Comparison of ENCODE assay signal across 33 mouse cellular contexts in genomic region chr2:156850505-156850904, GRCm38 (mm10). TPM values are rescaled to one million over a fixed set of nuclear protein-coding genes. Genes with fewer than 3 reads are reported as not detected.
DNase-seq lines count a peak whose midpoint lies in the region; ATAC-seq and TF ChIP-seq lines count a peak whose summit lies in the region.
"Had no signal": no experiment of that assay in that cellular context is flagged by ENCODE, and none has a peak within 500 bp of the region (broad histone marks: within the 10 kb centered on the region; RNA-seq: fewer than 3 reads in every experiment).

No protein-coding gene starts in this region.

- H3K9ac ChIP-seq in lung, postnatal 0 days (replicated peaks; ENCODE audit: low read depth), result no peak overlapping the region
- no peak overlapping the region for H3K9ac ChIP-seq in liver, postnatal 0 days (replicated peaks)
- H3K9ac ChIP-seq: embryonic facial prominence, embryonic 15.5 days; forebrain, embryonic 12.5 days; forebrain, postnatal 0 days; hindbrain, embryonic 14.5 days; limb, embryonic 12.5 days; neural tube, embryonic 13.5 days had no signal

- H3K4me1 ChIP-seq in lung, postnatal 0 days (ENCODE audit: insufficient read depth, low read depth, low read length), result peaks cover 8% of the 10 kb centered on the region; the same call in 1 of the 2 replicates
- peaks cover 21% of the 10 kb centered on the region for H3K4me1 ChIP-seq in liver, postnatal 0 days (ENCODE audit: insufficient read depth)

- no peaks in the 10 kb centered on the region for H3K36me3 ChIP-seq in lung, postnatal 0 days (ENCODE audit: insufficient read depth, low read length)
- H3K36me3 ChIP-seq in liver, postnatal 0 days (replicated peaks; ENCODE audit: insufficient read depth, low read length), result peaks cover 21% of the 10 kb centered on the region; the same call in 1 of the 2 replicates

- intact Hi-C loops in gastrocnemius, adult 2 months (cut with DNase I), result no loop called here

- H3K9me3 ChIP-seq in lung, postnatal 0 days (ENCODE audit: low read length), result no peaks in the 10 kb centered on the region
- H3K9me3 ChIP-seq in liver, postnatal 0 days (ENCODE audit: low read length), result no peaks in the 10 kb centered on the region
- H3K9me3 ChIP-seq: embryonic facial prominence, embryonic 10.5 days; embryonic facial prominence, embryonic 15.5 days; forebrain, embryonic 12.5 days; heart, embryonic 10.5 days; limb, embryonic 12.5 days; midbrain, embryonic 10.5 days; neural tube, embryonic 13.5 days had no signal

- WGBS in lung, postnatal 0 days, result 55% methylated on average over 5 of the region's 5 CpGs
- 55% methylated on average over 5 of the region's 5 CpGs for WGBS in liver, postnatal 0 days (ENCODE audit: insufficient replicate concordance)

- TF ChIP-seq EP300 in lung, postnatal 0 days (IDR thresholded peaks at IDR 0.05), result peak; percentile 73
- peak; percentile 87 for TF ChIP-seq EP300 in liver, postnatal 0 days (IDR thresholded peaks at IDR 0.05; ENCODE audit: low read depth)

- H3K27me3 ChIP-seq in lung, postnatal 0 days (replicated peaks; ENCODE audit: insufficient read depth, low read length), result no peaks in the 10 kb centered on the region
- no peaks in the 10 kb centered on the region for H3K27me3 ChIP-seq in liver, postnatal 0 days (ENCODE audit: insufficient read depth, low read length)
- H3K27me3 ChIP-seq: CH12.LX; embryonic facial prominence, embryonic 15.5 days; forebrain, embryonic 12.5 days; limb, embryonic 12.5 days; neural tube, embryonic 13.5 days had no signal

- DNase-seq in lung, postnatal 0 days (ENCODE audit: low spot score), result peak; percentile 67
- no peak for DNase-seq in lung, postnatal 4 days
- peak; percentile 64 for DNase-seq in liver, postnatal 0 days
- no peak for DNase-seq in gastrocnemius, adult 2 months
- no peak for DNase-seq in spleen, adult 18-20 months
- DNase-seq in right cerebral cortex, postnatal 36 days (ENCODE audit: low spot score in 2 of 2), result no peak
- DNase-seq: adrenal gland, adult 8-10 months; cerebellum, adult 8-10 months; cerebellum, postnatal 25 days; forebrain, postnatal 0 days; gastrocnemius, postnatal 14 days; heart, adult 11 months; kidney, adult 2 months; kidney, postnatal 36 days; right cerebral cortex, postnatal 4 days had no signal

- peak; percentile 70 for ATAC-seq in lung, postnatal 0 days
- ATAC-seq in granulocyte monocyte progenitor cell, adult 5-6 weeks (replicated peaks; ENCODE audit: poor library complexity, severe bottlenecking), result peak; percentile 81
- ATAC-seq in liver, postnatal 0 days, result peak; percentile 96
- ATAC-seq in neutrophil, adult 5-6 weeks (ENCODE audit: extremely low read depth, insufficient number of reproducible peaks, low FRiP score, poor library complexity, severe bottlenecking), result peak; percentile 95
- ATAC-seq: activated CD4-positive, CD25-positive, alpha-beta regulatory T cell, adult 4 months; forebrain, postnatal 0 days; midbrain, embryonic 16.5 days had no signal

- no peak overlapping the region for H3K4me2 ChIP-seq in lung, postnatal 0 days (replicated peaks; ENCODE audit: low read depth, low read length)
- no peak overlapping the region for H3K4me2 ChIP-seq in liver, postnatal 0 days (ENCODE audit: low read depth, low read length)
- H3K4me2 ChIP-seq: embryonic facial prominence, embryonic 15.5 days; forebrain, embryonic 12.5 days; hindbrain, embryonic 14.5 days; limb, embryonic 12.5 days; neural tube, embryonic 13.5 days had no signal

- 0 out of 2 replicates have a peak overlapping the region, but pooled peaks have one; percentile 38 for H3K27ac ChIP-seq in lung, postnatal 0 days (ENCODE audit: low read length)
- H3K27ac ChIP-seq in liver, postnatal 0 days (ENCODE audit: low read depth), result peak overlapping the region; percentile 79
- H3K27ac ChIP-seq in gastrocnemius, adult 2 months, result no peak overlapping the region
- H3K27ac ChIP-seq: embryonic facial prominence, embryonic 10.5 days; embryonic facial prominence, embryonic 15.5 days; forebrain, embryonic 12.5 days; heart, embryonic 10.5 days; hindbrain, embryonic 14.5 days; layer of hippocampus, adult 2 months; left cerebral cortex, adult 2 months; limb, embryonic 12.5 days; macrophage; midbrain, embryonic 10.5 days; neural tube, embryonic 13.5 days had no signal

- TF ChIP-seq CTCF in lung, postnatal 0 days (IDR thresholded peaks at IDR 0.05), result no peak
- no peak for TF ChIP-seq CTCF in liver, postnatal 0 days (IDR thresholded peaks at IDR 0.05; ENCODE audit: low read depth)
- TF ChIP-seq CTCF in gastrocnemius, adult 2 months (IDR thresholded peaks at IDR 0.05), result no peak

- H3K4me3 ChIP-seq in lung, postnatal 0 days (ENCODE audit: low read depth, low read length), result no peak overlapping the region
- H3K4me3 ChIP-seq in liver, postnatal 0 days (ENCODE audit: low read depth, low read length), result no peak overlapping the region
- no peak overlapping the region for H3K4me3 ChIP-seq in gastrocnemius, adult 2 months
- H3K4me3 ChIP-seq: embryonic facial prominence, embryonic 10.5 days; embryonic facial prominence, embryonic 15.5 days; forebrain, embryonic 12.5 days; heart, embryonic 10.5 days; layer of hippocampus, adult 2 months; left cerebral cortex, adult 2 months; limb, embryonic 12.5 days; midbrain, embryonic 10.5 days; myocyte; neural tube, embryonic 13.5 days had no signal

RNA-seq across cellular contexts. Expression of gene 4930518I15Rik, which starts 7.2 kb away (rescaled TPM):
- polyA plus RNA-seq in lung, postnatal 0 days (2015; fragmentation: Nextera tagmentation; extraction: Ambion mirVana), result 4.1 and 5.5 TPM in 2 replicates
- 0.43 and 1.1 TPM in 2 replicates for total RNA-seq in granulocyte monocyte progenitor cell, adult 5-6 weeks (2014; fragmentation: Nextera tagmentation)
- 0.41 and 0.47 TPM in 2 replicates for total RNA-seq in granulocyte monocyte progenitor cell, adult 5-6 weeks (2017)
- polyA plus RNA-seq in liver, postnatal 0 days (2015; fragmentation: Nextera tagmentation; extraction: Ambion mirVana), result 1.2 and 1.8 TPM in 2 replicates
- 6.9 and 8.0 TPM in 2 replicates for total RNA-seq in neutrophil, adult 5-6 weeks (2017)
- under 1 TPM; 0.73 to 0.79 TPM for total RNA-seq in gastrocnemius, adult 2 months (2021)

RNA-seq across cellular contexts. Expression of gene Tgif2, which starts 10.7 kb away (rescaled TPM):
- 13.7 and 15.1 TPM in 2 replicates for polyA plus RNA-seq in lung, postnatal 0 days (2015; fragmentation: Nextera tagmentation; extraction: Ambion mirVana)
- 5.3 and 13.0 TPM in 2 replicates for total RNA-seq in granulocyte monocyte progenitor cell, adult 5-6 weeks (2014; fragmentation: Nextera tagmentation)
- 11.8 and 13.4 TPM in 2 replicates for total RNA-seq in granulocyte monocyte progenitor cell, adult 5-6 weeks (2017)
- polyA plus RNA-seq in liver, postnatal 0 days (2015; fragmentation: Nextera tagmentation; extraction: Ambion mirVana), result 4.9 and 5.1 TPM in 2 replicates
- 9.9 and 15.8 TPM in 2 replicates for total RNA-seq in neutrophil, adult 5-6 weeks (2017)
- under 1 TPM; 0.15 to 0.28 TPM for total RNA-seq in gastrocnemius, adult 2 months (2021)

RNA-seq across cellular contexts. Expression of gene Rab5if, which starts 12.4 kb away (rescaled TPM):
- polyA plus RNA-seq in lung, postnatal 0 days (2015; fragmentation: Nextera tagmentation; extraction: Ambion mirVana), result 271 and 290 TPM in 2 replicates
- total RNA-seq in granulocyte monocyte progenitor cell, adult 5-6 weeks (2014; fragmentation: Nextera tagmentation), result 308 and 310 TPM in 2 replicates
- total RNA-seq in granulocyte monocyte progenitor cell, adult 5-6 weeks (2017), result 250 and 257 TPM in 2 replicates
- polyA plus RNA-seq in liver, postnatal 0 days (2015; fragmentation: Nextera tagmentation; extraction: Ambion mirVana), result 190 and 216 TPM in 2 replicates
- total RNA-seq in neutrophil, adult 5-6 weeks (2017), result 107 and 115 TPM in 2 replicates
- 10 to 100 TPM; 89.0 to 98.6 TPM for total RNA-seq in gastrocnemius, adult 2 months (2021)

RNA-seq across cellular contexts. Expression of gene Sla2, which starts 36.5 kb away (rescaled TPM):
- polyA plus RNA-seq in lung, postnatal 0 days (2015; fragmentation: Nextera tagmentation; extraction: Ambion mirVana), result 0.49 and 0.65 TPM in 2 replicates
- total RNA-seq in granulocyte monocyte progenitor cell, adult 5-6 weeks (2014; fragmentation: Nextera tagmentation), result not detected in 2 replicates
- 1.1 and 1.2 TPM in 2 replicates for total RNA-seq in granulocyte monocyte progenitor cell, adult 5-6 weeks (2017)
- 1.8 and 2.4 TPM in 2 replicates for polyA plus RNA-seq in liver, postnatal 0 days (2015; fragmentation: Nextera tagmentation; extraction: Ambion mirVana)
- 4.8 and 5.5 TPM in 2 replicates for total RNA-seq in neutrophil, adult 5-6 weeks (2017)
- not detected for total RNA-seq in gastrocnemius, adult 2 months (2021)
- total RNA-seq: adrenal gland, postnatal 4 days; forebrain, postnatal 0 days; gastrocnemius, postnatal 14 days had no signal
- polyA plus RNA-seq: midbrain, embryonic 16.5 days; neural tube, embryonic 13.5 days had no signal

Comparison
In these comparisons a context has a peak if more than half of its experiments do, and no peak if none do; other contexts are left out.
1. DNase-seq: peak in lung, postnatal 0 days (single experiment) and liver, postnatal 0 days (single experiment); none in lung, postnatal 4 days (0 of 2), gastrocnemius, adult 2 months (single experiment), spleen, adult 18-20 months (0 of 2) and right cerebral cortex, postnatal 36 days (0 of 2).
2. Peak in every context shown above with its lines, with median percentiles within 50 percentile points of each other: ATAC-seq.